Mouse (Mus musculus): Measurements from ENCODE around the gene Ube2u.

GRCm38 (mm10) chr4:100503337-100503736 lies 24.7 kb downstream of the Ube2u start:
- no peak for TF ChIP-seq CTCF (IDR thresholded peaks at IDR 0.05; ENCODE audit: low read depth)
- TF ChIP-seq EP300 (IDR thresholded peaks at IDR 0.05; ENCODE audit: low read depth): no peak

Measured in liver, embryonic 14.5 days (tissue).